Mouse (Mus musculus) spleen, postnatal 36 days (tissue): ENCODE data around the gene Ssbp4.
"Not testable (repeated sequence)": the region's sequence is repeated elsewhere in the genome, so short reads cannot be mapped to it uniquely, and the experiment has no call there.

ENCODE experiments used
- DNase-seq, 2 experiments: peaks; one replicate each; pipeline ENCODE4 v3.0.0; 2022; ENCODE audit warnings: low spot score in 2 of 2, mixed read lengths in 1 of 2

Ssbp4 gene

DNA sequence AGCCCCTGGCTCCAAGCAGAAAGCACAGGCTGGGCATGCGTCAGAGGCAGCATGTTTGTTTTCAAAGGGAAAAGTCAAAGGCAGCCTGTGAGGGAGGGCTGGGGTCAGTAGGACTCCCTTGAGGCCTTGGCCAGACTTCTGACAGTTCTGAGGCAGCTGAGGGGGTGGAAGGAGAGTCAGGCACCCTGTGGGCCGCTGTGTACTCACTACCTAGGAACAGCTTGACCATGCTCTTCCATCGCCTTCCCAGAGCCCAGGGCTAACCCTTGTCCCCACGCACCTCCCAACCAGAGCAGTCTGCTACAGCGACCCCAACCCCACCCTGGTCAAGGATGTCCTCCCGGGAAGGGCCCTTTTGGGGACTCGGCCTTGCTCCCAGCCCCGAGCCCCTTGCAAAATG, 15.5 kb downstream of the Ssbp4 start:
- DNase-seq: no peak

DNA sequence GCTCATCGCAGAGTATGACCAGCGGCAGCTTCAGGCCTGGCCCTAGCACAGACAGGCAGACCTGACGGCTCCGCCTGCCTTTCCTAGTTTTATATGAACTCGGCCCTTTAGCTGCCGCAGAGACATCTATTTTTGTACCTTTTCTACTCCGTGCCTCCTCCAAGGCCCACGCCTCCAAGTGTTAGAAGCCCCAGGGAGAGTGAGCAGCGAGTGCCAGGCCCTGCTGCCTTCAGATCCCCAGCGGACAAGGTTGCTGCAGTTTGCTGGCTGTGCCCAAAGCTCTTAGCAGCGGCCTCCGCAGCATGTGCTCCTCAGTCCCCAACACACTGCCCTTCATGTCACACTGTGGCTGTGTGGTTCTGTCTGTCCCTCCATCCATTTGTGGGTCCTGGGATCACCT, 17.1 kb downstream of the Ssbp4 start:
- no peak for DNase-seq

DNA sequence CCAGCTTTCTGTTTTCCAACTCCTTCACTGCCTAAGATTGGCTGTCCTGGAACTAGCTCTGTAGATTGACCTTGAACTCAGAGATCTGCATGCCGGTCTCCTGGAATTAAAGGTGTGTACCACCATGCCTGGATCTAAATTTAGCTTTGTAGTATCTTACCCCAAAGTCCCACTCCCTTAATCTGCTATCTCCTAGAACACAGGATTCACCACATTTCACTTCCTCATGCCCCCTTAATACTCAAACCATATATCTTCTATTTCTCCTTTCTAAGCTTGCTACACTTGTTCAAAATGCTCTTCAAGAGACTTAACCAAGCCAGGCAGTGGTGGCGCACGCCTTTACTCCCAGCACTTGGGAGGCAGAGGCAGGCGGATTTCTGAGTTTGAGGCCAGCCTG, 20.7 kb downstream of the Ssbp4 start:
- not testable (repeated sequence) for DNase-seq

DNA sequence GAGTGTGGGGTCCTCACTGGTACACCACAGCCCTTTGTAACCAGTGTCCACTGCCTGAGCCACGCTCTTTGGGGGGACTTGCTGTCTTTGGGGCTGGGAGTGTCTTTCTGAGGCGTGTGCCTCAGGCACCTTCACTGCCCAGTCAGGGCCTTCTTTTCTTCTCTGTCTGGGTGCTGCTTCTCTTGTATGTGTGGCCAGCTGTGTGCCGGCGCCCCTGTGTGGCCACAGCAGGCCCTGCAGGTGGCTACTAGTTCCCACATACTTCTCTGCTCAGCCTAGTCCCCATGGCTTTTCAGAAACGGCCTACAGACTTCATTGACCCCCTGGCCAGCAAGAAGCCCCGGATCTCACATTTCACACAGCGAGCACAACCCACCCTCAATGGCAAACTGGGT, 23.4 kb downstream of the Ssbp4 start:
- peak; percentile 53 to 54 for DNase-seq

DNA sequence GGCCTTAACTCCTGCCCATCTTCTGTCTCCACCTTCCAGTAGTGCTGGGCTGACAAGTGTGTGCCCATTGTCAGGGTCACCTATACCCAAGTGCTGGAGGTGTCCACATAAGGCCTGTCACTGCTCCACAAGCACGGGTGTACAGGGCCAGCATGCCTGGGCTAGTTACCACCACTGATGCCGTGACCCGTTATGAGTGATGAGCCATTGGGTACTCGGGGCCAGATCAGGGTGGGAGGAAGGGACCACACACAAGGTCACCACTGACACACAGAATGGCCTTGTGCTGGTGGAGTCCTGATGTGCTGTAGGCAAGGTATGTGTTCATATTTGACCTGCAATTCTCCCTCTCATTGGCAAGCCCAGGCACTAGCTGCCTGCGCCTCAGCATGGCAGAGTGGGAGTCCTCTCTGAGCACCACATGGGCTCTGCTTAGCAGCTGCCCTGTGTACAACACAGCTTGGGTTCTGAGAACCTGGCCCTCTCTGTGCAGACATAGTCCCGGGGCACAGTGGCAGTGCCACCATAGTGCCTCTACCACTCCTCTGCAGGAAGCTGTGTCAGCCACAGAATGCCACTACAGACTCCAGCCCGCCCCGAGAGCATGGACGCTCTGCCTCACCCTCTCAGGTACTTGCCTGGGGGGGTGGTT, 23.9 kb downstream of the Ssbp4 start:
- no peak for DNase-seq

DNA sequence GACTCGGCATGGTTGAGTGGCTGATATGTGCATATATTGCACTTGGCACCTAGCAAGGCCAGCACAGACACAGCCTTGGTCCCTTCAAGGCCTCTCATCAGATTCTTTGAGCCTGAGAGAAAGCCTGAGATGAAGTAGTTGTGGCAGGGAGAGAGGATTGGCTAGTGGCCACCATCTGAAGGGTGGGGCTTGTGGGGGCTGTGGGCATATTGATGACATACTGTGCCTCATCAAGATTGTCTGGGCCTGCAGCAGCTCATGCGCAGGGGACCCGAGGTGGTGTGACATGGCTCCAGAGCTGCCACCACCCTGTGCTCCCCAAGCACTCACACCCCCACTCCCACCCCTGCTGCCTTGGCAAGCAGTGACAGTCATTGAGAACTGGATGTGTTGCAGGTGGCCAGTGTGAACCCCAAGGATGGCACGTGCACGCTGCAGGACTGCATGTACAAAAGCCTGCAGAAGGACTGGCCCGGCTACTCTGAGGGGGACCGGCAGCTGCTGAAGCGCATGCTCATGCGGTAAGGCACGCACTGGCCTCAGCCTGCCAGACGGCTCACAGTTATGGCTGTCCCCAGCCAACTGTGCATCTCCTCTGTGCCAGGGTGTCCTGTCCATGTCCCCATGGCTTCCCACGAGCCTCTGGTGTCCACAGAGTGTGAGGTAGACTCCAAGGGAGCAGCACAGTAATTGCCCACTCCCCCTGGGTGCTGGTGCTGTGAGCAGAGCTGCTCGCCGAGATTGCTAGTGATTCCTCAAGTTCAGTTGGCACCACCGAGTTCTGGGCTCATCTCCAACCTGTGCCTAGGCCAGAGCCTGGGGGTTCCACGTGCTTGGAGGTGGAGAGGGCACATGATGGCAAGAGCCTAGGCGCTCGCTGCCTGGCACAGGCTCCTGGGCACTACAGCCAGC, 24.9 kb downstream of the Ssbp4 start:
- DNase-seq: no peak

DNA sequence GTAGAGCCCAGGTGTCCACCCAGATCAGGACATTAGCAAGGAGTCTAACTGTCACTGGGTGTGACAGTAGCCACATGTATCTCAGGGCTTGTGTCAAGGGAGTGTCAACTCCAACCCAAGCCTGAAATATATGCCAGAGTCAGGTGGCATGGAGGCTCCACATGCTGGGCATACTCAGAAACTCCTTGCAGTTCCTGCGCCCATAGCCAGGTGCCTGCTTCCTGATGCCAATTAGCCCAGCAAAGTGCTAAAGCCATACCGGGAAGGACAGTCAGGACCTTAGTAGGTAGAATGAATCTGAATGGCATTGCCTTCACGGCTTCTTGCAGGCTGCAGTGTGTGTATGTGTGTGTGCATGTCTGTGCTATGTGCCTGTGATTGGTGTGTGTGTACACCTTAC, 31.5 kb downstream of the Ssbp4 start:
- DNase-seq: no peak

DNA sequence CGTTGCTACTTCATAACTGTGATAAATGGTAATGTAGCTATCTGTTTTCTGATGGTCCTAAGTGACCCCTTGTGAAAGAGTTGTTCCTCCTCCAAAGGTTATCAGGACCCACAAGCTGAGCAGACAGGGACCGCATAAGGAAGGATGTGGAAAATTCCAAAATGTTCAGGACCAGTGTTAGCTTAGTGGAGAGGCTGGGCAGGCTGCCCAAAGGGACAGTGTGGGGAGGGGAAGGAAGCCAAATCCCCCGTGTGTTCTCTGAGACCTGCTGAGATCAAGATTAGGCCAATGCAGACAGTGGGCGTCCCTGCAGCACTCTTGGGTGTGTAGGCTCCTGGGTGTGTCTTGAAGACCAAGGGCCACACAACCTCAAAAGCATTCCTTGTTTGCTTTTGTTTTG, 33.8 kb downstream of the Ssbp4 start:
- no peak for DNase-seq

DNA sequence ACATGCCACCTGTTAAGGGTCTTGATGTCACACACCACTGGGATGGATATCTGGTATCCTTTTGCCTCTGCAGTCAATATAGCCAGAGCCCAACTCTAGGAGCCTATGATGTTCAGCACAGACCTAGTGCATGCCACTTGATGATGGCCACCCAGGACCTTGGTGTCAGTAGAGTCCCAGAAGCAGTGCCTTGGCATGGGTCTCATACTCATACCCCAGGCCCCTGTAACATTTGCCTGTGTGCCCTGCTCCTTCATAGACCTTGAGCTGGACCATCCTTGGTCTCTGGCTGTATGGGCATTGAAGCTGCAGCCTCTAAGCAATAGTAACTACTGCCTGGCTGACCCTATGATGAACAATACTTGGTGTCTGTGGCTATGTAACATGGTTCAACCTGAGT, 34.4 kb downstream of the Ssbp4 start:
- DNase-seq: no peak

DNA sequence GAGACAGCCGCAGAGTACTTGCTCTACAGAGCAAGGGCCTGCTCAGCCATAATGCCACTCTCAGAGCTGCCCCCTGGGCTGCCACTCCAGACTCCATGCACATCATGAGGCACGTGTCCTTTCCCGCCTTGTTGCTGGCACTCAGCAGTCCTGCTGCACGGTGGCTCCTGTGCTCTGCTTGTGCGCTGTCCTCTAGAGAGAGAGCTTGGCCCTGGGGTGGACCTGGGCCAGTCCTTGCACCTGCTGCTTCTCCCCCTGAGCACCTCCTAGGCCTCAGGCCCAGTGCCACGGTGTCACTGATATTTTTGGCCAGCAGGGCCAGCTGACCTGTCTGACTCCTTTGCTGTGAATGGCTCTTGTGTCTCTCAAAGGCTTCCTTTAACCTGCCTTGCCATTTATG, 37.7 kb downstream of the Ssbp4 start:
- DNase-seq: no peak

DNA sequence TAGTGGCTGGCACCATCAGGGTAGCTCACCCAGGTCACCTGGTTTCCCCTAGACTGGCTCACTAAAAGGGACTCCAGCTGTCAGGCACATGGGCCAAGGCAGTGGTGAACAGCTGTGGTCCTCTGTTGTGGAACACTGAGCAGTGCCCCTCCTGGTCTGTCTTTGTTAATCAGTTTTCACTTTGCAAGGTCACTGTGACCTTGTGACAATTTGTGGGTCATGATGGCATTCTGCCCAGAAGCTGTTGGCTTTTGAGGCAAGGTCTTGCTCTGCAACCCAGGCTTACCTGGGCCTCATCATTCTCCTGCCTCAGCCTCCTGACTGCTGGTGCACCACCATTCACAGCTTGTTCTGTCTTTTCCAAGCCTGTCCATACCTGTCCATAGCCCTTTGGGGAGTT, 38.3 kb downstream of the Ssbp4 start:
- no peak for DNase-seq

DNA sequence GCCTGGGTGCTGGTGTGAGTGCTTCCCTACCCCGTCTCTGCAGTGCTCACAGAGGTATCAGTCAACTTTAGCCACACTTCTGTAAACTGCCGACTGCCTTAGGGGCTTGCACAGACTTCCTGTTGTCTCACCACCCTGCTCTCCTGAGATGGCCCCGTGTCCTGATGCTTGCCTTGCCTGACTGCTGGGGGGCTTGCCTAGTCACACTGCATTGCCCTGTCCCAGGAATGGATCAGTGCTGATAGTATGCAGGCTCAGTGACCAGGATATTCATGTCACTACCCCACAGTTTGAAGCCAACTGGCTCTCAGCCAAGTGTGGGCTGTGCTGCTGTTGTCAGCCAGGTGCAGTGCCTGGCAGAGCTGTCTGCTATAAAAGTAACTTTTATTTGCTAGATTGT, 43.1 kb downstream of the Ssbp4 start:
- peak; percentile 26 to 35 for DNase-seq

DNA sequence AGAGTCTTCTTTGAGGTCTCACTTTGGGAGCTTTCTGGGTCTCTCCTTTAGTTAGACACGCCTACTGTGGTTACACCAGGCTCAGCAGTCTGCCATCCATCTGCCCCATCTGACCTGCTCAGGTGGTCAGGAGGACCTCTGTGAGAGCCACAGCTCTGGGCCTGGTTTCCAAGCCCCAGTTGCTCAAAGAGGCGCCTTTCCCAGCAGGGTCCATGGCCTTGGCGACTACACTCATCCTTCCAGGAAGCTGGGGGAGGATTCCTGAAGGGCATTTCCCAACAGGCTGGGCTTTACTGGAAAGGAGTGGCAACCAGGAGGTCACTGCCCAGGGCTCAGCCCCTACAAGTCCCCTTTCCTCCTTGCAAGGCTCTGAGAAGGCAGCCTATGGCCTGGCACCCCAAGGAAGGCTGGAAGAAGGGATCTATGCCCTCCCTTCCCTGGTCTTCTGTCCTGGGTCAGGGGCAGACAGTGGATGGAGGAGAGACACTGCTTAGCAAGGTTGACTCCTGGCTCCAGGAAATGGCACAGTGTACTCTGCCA, 43.9 kb downstream of the Ssbp4 start:
- no peak for DNase-seq

DNA sequence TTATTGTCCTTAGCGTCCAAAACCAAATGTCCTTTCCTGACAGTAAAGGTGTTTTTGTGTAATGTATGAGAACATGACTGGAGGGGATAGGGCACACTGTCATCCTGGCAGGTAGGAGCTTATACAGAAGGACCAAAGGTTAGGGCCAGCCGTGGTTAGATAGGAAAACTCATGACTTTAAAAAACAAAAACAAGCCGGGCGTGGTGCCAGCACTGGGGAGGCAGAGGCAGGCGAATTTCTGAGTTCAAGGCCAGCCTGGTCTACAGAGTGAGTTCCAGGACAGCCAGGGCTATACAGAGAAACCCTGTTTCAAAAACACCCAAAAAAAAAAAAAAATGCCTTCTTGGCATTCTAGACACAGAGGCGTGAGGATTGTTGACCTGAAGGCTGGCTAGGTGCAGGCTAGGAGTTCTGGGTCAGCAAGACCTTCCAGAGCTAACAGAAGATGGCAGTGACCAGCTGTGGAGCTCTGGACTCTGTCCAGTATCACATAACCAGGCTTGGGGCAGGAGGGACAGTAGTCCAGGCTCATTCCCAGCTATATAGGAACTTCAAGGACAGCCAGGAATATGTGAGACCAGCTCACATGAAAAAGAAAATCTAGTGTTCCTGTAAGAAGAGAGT, 44.8 kb downstream of the Ssbp4 start:
- DNase-seq: no peak

DNA sequence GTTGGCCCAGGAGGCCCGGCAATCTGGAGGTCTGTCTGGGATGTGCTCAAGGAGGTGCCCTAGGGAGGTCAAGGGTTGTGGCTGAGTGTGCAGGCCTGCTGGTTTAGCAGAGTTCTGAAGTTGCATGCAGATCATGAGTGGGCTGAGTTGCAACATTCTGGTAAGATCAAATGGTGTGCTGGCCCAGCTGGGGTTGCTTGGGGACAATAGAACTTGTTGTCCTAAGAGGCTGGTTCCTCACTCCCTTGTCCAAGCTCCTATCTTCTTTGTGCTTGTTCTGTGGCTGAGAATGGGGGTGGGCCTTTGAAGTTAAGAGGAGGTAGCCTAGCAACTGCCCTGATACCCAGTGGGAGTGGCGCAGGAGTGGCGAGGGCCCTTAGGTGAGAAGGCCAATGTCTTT, 45.9 kb downstream of the Ssbp4 start:
- DNase-seq: no peak

DNA sequence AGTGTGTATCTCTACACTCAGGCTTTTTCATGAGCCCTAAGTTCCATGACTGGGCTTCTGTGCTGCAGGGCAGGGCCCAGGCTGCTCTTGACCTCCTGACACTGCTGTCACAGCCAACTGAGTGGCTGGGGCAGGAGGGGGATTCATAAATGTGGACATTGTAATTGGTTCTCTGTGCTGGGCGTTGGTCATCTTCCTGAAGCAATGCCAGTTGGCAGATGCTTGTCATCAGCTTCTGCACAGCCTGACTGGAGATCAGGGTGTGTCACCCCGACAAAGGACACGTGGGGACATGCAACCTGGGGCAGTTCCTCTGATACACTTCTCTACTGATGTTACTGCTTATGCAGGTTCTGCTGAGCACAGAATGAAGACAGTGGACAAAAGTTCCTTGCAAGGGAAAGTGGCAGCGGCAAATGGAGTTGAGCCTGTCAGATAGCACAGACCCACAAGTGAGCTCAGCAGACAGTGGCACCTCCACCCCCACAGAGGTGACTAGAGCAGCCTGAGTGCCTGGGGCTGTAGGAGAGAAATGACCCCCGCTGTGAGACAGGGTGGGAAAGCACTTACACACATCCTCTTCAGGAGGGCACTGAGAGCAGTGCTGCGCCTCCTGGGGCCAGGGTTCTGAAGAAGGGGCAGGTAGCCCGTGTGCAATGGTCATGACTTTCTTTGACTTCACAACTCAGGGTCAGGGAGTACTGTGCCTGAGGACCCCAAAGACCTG, 46.7 kb downstream of the Ssbp4 start:
- peak in 1 of 2 experiments; percentile 30 for DNase-seq

DNA sequence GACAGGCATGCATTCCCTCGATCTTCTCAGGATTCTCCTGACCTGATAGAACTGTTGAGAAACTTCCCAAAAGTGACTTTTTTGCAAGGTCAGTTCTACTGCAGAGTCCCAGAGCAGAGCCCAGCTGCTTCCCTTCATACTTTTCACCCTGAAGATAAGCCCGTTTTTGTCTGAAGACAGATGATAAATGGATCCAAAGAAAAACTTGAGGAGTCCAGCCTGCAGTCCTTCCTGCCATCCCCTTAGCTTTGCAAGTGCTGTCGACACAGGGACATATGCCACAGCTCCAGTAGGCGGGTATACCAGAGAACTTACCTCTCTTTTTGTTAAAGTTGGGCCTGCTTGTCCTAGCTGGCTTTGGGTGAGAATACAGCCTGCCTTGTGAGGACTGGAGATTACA, 47.3 kb downstream of the Ssbp4 start:
- no peak for DNase-seq

DNA sequence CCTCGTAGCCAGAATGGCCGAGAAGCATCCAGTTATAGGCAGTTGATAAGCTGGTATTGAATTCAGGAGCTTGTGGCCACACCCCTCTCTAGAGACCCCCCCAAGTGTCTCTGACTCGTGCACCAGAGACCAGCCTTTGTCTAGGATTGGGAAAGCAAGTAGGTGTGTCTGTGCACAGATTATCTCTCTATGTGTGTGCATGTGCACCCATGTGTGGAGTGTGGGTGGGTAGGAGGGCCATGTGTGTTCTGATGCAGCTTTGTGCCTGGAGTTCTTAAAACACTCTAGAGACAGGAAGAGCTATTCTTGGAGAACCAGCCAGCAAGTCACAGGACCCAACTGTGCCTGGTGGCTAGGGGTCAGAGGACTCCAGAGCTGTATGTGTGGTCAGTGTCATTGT, 48.1 kb downstream of the Ssbp4 start:
- DNase-seq: no peak

DNA sequence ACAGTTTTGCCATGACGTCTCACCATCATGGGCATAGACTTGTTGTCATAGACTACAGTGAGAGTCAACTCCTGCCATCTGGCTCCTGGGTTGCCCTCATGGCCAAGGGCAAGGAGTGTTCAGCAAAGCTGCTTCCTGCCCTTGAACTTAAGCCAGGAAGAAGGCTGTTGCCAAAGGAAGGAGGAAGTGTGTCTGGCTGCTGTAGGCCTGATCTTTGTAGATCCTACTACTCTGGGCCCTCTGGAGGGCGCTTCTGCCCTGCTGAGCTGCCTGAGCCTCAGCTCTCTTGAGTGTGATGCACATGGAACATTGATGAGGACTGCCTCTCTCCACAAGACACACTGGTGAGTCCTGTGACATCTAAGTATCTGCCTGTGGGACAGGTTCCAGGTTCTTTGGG, 48.6 kb downstream of the Ssbp4 start:
- DNase-seq: peak; percentile 45 to 48

DNA sequence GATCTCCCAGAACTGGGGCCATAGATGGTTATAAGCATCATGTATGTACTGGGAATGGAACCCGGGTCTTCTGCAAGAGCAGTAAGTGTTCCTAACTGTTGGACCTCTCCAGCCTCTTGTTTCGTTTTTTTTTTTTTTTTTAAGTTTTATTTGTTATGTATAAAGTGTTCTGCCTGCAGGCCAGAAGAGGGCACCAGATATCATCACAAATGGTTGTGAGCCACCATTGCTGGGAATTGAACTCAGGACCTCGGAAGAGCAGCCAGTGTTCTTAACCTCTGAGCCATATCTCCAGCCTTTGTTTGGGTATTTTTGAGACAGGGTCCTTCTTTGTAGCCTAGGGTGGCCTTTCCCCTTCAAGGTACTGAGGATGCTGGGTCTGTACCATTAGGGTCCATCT, 49.7 kb downstream of the Ssbp4 start:
- DNase-seq: no peak

DNA sequence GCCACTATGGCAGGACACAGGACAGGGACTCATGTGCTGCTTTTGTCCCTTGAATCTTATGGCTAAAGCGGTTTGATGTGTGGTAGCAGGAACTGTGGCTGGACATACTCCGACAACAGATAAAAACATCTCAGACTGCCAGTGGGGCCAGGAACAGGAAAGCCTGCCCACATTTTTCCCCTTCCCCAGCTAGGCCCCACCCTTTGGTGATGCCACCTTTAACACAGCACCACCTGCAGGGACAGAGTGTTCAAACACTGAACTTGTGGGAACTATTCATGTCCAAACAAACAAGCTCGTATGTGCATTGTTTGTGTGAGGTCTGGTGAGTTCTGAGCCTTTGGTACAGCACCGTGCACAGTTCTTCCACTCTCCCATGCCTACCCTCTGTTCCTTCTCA, 50.3 kb downstream of the Ssbp4 start:
- peak in 1 of 2 experiments; percentile 42 for DNase-seq
